Mouse (Mus musculus) cortical plate, adult 2 months (tissue): ENCODE data around the gene Abcc9. TPM values are rescaled to one million over a fixed set of nuclear protein-coding genes. Genes with fewer than 3 reads are reported as not detected.

Source experiments
- H3K27ac ChIP-seq: fragments of 200-500 bp; 2 replicates; pipeline ENCODE4 v1.5.1; 2012; ENCODE audit warnings: low read length, control low read depth, inconsistent platforms; ENCODE audit not compliant: insufficient read depth
- H3K4me1 ChIP-seq: fragments of 200-500 bp; 2 replicates; pipeline ENCODE4 v1.6.1; 2011; ENCODE audit warnings: low read length; ENCODE audit not compliant: control insufficient read depth, insufficient read depth
- H3K4me3 ChIP-seq: fragments of 200-500 bp; 2 replicates; pipeline ENCODE4 v1.5.1; 2011; ENCODE audit warnings: mild to moderate bottlenecking, low read length, control low read depth; ENCODE audit not compliant: insufficient read depth
- CTCF ChIP-seq: fragments of 200-500 bp; IDR thresholded peaks from 2 replicates; pipeline ENCODE4 v1.5.1; 2011; ENCODE audit warnings: mild to moderate bottlenecking, control low read depth, low read length; ENCODE audit not compliant: insufficient read depth; ENCODE audit errors: extremely low read depth
- POLR2A ChIP-seq: fragments of 200-500 bp; IDR thresholded peaks from 2 replicates; pipeline ENCODE4 v1.6.1; 2011; ENCODE audit warnings: mild to moderate bottlenecking, low read length, control low read depth; ENCODE audit not compliant: insufficient read depth; ENCODE audit errors: extremely low read depth
- polyA plus RNA-seq: library from polyadenylated mRNA; depleted of rRNA; stranded (reverse); fragments of >200 nt; gene quantifications from 2 replicates; pipeline ENCODE4 v1.2.3, GENCODE M21; 2012; rRNA removed

The Abcc9 gene
- 3.1 and 3.2 TPM in 2 replicates for polyA plus RNA-seq

DNA sequence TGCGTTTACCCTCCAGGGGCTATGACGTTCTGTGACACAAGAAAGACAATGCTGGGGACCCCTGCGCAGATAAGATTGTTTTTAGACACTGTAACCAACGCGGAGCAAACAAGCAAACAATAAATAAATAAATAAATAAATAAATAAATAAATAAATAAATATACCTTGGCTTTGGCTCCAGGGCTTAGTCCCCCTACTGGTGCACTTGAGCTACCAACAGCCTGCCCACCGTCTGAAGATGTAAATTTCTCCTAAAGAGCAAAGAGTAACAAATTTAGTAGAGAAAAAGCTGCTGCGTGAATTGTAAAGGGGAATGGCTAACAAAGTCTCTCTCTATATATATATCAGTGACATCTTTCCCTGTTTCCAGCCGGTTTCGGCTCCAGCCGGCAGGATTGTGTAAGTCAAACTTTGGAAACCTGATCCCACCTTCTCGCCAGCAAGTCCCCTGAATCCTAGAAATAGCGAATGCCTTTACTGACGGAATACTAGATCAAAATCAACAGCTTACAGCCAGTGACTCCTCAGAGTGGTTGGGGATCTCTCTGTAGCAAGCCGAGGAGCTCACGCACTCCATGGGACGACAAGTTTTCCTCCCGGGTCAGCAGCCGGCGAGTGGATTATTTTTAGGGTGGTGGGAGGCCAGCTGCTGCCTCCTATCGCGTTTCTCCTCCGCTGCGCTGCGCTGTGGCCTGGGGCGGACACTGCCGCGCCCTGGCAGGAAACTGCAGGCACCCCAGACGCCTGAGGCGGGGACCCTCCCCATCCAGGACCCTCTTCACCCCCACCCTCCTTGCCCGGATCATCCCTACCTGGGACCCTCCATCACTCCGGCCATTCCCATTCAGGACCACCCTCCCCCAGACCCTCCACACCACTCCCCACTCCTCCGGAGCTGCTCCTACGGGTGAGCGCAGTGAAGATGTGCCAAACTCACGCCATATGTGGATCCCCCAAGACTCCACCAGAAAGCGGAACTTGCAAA lies at the start of gene Abcc9:
Gene Abcc9, minus strand, starts transcription at position 664 of the 986 bp plus-strand sequence.
- Histone ChIP-seq H3K27ac (no peak within 1 kb of the TSS), H3K4me3 (no peak within 1 kb of the TSS), H3K4me1 (no peaks in the 10 kb centered on the region)
- no peak for TF ChIP-seq POLR2A
- no peak for TF ChIP-seq CTCF

GRCm38 (mm10) chr6:142751365-142751764 lies 49.2 kb upstream of the Abcc9 start:
- Histone ChIP-seq H3K27ac (no peak overlapping the region), H3K4me3 (no peak overlapping the region), H3K4me1 (no peaks in the 10 kb centered on the region)
- TF ChIP-seq CTCF = no peak
- no peak for TF ChIP-seq POLR2A

- no peaks in the 10 kb centered on the region for H3K4me1 ChIP-seq
- H3K27ac ChIP-seq = no peak overlapping the region
- no peak for TF ChIP-seq CTCF
- no peak for TF ChIP-seq POLR2A
- H3K4me3 ChIP-seq = no peak overlapping the region
These were observed 46.1 kb upstream of the Abcc9 start for GRCm38 (mm10) chr6:142748057-142748708.

DNA sequence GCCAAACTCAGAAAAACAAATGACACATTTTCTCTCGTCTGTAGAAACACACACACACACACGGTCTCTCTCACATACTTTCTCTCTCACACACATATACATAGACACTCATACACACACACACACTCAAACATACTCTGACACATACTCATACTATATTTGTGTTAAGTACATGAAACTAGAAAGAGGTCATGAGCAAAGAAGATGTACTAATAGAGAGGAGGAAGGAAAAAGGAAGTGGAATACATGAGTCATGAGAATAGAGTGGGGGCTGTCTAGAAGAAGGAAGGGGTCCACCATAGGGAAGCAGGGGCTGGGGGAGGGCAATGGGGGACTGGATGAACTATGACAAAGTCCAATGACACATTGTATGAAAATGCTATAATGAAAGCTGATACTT lies 45.0 kb upstream of the Abcc9 start:
- H3K4me1 ChIP-seq = no peaks in the 10 kb centered on the region
- no peak overlapping the region for H3K27ac ChIP-seq
- H3K4me3 ChIP-seq = no peak overlapping the region
- TF ChIP-seq POLR2A (no peak), CTCF (no peak)

GRCm38 (mm10) chr6:142746765-142747164 lies 44.6 kb upstream of the Abcc9 start:
- H3K27ac ChIP-seq = peak overlapping the region; percentile 51; the same call in 1 of the 2 replicates
- TF ChIP-seq CTCF (no peak), POLR2A (no peak)
- no peak overlapping the region for H3K4me3 ChIP-seq
- no peaks in the 10 kb centered on the region for H3K4me1 ChIP-seq

DNA sequence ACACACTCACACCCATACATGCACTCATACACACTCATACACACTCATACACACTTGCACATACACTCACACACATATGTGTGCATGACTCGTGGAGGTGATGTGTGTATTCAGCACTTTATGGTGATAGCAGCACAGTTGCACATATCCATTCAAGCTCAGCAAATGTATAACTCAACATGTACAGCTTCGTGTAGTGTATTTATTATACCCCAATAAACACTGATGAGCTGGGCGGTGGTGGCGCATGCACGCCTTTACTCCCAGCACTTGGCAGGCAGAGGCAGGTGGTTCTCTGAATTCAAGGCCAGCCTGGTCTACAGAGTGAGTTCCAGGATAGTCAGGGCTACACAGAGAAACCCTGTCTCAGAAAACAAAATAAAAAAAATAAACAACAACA lies 43.4 kb upstream of the Abcc9 start:
- Histone ChIP-seq H3K4me1 (no peaks in the 10 kb centered on the region), H3K27ac (no peak overlapping the region), H3K4me3 (no peak overlapping the region)
- TF ChIP-seq POLR2A (no peak), CTCF (no peak)

- no peak for TF ChIP-seq CTCF
- no peak for TF ChIP-seq POLR2A
- Histone ChIP-seq H3K4me1 (no peaks in the 10 kb centered on the region), H3K27ac (no peak overlapping the region), H3K4me3 (no peak overlapping the region)
These were observed 41.1 kb upstream of the Abcc9 start for GRCm38 (mm10) chr6:142743193-142743592.

GRCm38 (mm10) chr6:142741763-142742162 lies 39.6 kb upstream of the Abcc9 start:
- Histone ChIP-seq H3K4me3 (no peak overlapping the region), H3K4me1 (no peaks in the 10 kb centered on the region), H3K27ac (no peak overlapping the region)
- TF ChIP-seq CTCF (no peak), POLR2A (no peak)

DNA sequence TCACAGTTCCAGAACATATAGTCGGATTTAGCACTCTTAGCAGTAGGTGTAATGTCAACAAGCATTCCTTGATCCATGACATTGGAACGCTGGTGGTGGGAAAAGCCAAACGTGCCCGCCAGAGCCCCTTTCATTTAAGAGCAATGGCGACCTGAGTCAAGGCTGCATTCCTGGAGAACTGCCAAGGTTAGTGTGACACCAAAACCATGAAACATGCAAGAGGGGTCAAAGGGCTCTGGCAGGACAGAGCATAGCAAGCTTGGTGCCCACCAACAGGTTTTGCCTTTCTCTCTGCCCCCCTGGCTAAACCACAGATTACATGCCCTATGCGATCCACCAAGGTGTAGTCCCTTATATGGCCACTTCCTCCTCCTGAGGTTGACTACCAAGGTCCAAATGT lies 36.5 kb upstream of the Abcc9 start:
- Histone ChIP-seq H3K4me3 (no peak overlapping the region), H3K27ac (no peak overlapping the region), H3K4me1 (no peaks in the 10 kb centered on the region)
- TF ChIP-seq POLR2A (no peak), CTCF (no peak)
